Mouse (Mus musculus) spleen, postnatal 14 days (tissue): ENCODE results near the gene Anapc2.

Experiments used
- DNase-seq, 2 experiments: peaks; one replicate each; pipeline ENCODE4 v3.0.0; 2021 to 2022; ENCODE audit warnings: low spot score in 2 of 2

Anapc2 gene

DNA sequence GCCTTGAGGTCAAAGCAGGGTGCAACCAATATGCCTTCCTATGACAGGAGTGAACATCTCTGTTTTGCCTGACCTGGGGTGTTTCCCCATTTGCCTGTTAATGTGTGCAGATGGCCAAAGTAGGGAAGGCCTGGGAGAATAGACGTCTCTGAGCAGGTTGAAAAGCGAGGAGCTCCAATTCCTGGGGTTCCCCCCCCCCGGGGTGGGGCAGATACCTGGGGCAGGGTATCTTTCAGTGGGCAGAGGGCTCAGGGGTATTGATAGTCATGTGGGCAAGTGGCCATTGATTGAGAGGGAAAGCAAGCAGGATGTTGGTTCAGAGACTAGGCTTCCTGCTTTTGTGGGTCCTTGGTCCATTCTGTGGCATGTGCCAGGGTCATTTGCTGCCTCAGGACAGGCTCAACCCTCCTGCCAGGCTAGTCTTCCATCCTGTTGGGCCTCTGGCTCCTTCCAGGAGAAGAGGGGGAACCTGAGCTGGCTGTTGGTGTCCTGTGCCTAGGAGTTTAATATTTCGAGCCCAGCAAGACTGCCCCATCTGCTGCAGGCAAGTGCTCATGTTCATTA is 4.5 kb upstream of the Anapc2 start:
- DNase-seq: no peak

DNA sequence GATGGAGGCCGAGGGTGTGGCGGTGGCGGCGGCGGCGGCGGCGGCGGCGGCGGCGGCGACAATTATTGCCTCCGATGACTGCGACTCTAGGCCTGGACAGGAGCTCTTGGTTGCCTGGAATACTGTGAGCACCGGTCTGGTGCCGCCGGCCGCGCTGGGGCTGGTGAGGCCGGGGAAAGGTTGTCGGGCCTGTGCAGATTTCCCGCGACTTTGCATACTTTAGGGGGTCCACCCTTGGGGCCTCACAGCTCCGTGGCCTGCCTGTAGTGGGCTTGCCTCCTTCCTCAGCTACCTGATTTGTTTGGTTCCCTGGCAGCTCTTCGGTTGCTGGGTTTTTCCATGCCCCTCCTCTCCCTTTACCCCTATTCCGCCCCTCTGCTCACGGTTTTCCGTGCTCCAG is 237 bp downstream of the Anapc2 start:
- DNase-seq: no peak

DNA sequence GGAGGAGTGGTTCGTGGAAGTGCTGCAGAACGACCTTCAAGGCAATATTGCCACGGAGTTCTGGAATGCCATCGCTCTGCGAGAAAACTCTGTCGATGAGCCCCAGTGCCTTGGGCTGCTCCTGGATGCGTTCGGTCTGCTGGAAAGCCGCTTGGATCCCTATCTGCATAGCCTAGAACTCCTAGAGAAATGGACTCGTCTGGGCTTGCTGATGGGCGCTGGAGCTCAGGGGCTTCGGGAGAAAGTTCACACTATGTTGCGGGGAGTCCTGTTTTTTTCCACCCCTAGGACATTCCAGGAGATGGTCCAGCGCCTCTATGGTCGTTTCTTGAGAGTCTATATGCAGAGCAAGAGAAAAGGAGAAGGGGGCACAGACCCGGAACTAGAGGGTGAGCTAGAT is 732 bp downstream of the Anapc2 start:
- DNase-seq: no peak

DNA sequence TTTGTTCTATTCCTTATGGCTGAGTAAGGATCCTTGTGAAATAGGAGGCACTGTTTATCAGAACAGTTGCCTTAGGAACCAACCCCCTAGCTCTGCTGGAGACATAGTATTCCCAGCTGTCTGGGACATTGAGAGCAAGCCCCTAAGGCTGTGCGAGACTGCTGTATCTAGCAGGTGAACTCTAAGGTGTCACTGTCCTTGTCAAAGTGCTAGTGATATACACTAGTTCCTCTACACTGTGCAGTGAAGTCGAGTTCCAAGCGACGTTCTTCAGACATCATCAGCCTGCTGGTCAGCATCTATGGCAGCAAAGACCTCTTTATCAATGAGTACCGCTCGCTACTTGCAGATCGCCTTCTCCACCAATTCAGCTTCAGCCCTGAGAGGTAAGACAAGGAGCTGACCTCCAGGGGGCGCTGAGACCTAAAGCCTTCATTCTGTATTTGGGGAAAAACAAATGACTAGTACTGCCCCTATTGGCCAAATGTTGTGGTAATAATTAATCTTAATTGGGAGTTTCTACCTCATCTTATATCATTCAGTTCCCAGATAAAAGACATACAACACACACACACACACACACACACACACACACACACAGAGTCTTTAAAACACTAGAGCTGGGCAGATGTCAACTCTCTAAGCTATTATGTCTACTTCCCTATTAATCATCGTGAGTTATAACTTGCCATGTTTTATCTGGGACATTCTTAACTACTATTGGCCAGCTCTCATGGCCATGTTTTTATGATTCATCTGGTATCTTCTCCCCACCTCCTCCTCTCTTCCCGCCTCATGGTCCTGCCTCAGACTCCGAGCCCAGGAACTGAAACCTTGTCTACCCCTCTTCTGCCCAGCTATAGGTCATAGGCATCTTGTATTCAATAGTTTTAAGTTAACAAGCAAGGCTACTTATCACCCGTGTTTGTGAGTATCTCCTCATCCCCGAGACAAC is 6.9 kb downstream of the Anapc2 start:
- peak; percentile 63 to 81 for DNase-seq

DNA sequence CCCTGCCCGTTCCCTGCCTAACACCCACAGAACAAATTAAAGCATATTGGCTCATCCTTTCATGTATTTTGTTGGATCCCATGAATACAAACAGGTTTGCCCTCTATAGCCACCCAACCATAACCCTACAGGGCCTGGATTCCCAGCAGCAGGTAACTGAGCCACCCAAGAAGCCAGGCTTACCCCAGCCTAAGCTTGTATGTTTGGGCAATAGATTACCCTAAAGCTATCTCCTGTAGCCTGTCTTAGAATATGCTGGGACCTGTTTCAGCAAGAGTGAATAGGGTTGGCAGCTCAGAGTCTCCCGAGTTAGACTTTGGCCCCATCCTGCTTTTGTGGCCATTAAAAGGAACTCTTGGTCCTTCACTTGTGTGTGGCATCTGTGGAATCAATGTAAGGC is 13.3 kb downstream of the Anapc2 start:
- no peak for DNase-seq

DNA sequence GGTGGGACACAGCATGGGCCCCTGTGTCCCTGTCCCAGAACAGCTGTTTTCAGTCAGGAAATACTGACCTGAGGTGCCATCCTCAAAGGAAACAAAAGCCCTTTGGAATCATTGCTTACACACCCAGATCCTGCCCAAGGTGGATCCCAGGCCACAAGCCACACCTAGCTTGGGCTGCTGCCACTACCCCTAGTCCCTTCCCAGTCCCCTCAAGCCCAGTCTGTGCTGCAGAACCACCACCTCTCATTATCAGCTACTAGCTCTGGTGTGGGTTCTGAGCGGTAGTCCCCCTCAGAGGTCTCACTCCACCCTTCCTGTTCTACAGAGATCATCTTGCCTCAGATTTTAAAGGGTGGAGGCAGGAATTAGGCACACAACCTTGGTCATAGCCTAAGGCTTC is 14.0 kb downstream of the Anapc2 start:
- DNase-seq: no peak

DNA sequence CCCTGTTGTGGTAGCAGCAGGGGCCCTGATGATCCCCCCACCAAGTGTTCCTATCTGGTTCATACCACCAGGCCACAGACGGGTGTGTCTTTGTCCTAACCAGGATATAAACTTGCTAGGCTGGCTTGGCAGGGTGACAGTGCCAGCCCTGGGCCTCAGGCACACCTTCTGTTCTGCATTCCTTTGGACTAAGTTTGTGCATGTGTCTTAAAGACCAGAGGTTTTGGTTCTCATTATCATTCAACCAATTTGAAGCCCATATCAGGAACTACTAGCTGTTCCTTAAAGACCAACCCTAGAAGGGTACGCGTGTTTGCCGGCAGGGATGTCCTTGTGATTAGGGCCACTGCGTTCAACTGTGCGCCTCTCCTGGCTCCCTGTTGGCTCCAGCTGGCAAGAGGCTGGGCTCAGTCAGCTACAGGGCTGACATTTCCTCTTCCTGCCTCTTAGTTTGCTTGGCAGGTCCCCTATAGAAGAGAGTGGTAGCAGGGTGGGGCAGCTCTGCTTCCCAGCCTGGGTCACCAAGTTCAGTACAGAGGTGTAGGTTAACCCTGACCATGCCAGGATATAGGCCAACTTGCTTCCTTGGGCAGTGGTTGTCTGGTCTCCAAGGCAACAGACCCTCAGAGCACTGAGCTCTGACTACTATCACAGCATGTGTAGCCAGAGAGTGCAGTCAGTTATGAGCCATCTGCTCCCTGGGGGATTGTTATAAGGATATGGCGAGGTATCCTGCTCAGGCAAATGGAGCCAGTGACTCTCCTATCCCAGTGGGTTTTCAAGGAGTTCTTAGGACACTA is 14.8 kb downstream of the Anapc2 start:
- no peak for DNase-seq

DNA sequence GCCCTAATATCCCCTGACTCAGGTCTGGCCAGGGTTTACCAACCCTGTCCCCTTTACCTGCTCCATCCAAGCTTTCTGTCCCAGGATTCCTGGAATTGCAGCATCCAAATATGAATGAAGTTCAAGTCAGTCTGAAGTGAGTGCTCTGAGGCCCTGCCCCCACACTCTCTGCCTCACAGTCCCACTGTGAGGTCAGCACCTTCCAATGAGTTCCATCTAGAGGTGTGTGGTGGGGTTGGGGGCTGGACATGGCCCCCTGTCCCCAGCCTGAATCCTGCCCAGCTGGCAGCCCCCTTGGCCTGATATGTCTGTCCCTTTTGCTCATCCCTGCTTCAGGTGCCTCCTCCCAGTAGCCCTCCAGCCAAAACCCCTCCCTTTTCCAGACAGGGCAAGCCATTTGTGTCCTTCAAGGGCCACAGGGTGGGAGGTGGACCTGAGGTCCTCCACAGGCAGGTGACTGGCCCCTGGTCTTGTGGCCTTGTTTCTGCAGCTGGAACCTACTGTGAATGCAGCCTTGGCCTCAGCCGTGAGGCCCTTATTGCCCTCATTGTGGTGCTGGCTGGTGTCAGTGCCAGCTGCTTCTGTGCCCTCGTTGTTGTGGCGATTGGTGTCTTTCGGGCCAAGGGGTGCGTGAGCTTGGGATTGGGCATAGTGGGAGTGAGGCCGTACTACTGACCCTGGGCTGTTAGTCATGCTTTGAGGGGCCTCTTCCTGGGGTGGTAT is 15.8 kb downstream of the Anapc2 start, which contains the start of gene Tmem210:
TSS of gene Tmem210 (plus strand) at position 219 of the 723 bp plus-strand sequence.
- DNase-seq: no peak

DNA sequence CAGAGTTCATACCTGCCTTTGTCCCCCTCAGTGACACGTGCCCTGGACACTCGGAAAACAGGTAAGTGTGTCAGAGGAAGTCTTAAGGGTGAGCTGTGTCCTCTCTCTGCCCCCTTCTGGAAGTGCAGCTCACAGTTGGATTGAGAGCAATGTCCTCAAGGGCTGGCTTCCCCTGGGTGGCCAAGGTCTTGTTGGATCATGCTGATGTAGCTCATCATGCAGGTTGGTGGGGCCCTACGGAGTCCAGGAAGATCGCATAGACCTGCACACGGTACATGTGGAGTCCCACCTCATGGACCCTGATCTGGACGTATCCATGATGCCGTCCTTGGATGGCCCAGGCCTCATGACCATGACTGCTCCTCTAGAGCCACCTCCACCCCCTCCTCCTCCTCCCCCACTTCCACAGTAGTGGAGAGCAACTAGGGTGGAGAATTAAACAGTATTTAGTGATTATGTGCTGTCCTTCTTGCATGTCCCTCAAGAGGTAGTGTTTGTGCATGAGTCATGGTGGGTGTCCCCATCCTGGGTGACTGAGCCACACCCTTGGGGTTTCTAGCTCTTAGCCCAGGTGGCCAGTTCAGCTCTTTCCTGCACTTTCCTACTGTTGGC is 16.6 kb downstream of the Anapc2 start:
- no peak for DNase-seq

DNA sequence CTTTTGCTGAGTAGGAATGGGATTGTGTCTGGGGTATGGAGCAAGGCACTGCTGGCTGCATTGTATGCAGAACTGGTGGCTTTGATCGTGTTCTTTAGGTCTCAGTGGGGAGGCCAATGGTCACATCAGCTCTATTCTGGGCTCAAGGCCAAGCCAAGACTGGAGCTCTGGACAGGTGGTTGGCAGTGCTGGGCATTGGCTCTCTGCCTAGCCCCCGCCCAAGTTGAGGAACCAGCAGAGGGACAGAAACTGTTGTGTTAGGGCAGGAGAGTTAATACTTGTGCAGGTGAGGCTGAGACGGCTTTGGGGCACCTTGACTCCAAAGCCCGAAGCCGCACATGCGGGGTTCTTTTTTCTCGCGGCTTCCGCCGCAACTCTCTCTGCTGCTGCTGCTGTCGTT is 17.4 kb downstream of the Anapc2 start, which contains the start of gene Lrrc26:
TSS of gene Lrrc26 (plus strand) at position 265 of the 400 bp plus-strand sequence.
- no peak for DNase-seq

DNA sequence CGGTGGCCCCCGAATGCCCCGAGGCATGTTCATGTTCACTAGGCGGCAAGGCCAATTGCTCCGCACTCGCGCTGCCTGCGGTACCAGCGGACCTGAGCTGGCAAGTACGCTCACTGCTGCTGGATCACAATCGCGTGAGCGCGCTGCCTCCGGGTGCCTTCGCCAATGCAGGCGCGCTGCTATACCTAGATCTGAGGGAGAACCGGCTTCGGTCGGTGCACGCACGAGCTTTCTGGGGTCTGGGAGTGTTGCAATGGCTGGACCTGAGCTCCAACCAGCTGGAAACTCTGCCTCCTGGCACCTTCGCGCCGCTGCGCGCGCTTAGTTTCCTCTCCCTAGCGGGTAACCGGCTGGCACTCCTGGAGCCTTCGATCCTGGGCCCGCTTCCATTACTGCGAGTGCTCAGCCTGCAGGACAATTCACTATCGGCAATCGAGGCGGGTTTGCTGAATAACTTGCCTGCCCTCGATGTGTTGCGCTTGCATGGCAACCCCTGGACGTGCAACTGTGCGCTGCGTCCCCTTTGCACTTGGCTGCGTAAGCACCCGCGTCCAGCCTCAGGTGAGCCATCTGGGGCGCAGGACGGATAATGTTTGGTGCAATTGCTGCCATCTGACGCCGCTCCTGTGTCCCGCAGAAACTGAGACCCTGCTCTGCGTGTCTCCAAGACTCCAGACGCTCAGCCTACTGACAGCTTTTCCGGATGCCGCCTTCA is 18.0 kb downstream of the Anapc2 start:
- DNase-seq: no peak

DNA sequence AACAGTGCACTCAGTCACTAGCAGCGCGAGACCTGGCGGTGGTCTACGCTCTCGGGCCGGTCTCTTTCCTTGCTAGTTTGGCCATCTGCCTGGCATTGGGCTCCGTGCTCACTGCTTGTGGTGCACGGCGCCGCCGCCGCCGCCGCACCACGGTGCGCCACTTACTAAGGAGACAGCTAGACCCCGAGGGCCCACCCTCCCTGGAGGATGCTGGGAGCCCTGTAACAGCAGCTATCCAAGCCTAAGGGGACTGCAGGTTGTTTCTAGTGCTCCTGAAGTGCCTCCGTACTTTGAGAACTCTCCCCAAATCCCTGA is 18.5 kb downstream of the Anapc2 start:
- DNase-seq: no peak

DNA sequence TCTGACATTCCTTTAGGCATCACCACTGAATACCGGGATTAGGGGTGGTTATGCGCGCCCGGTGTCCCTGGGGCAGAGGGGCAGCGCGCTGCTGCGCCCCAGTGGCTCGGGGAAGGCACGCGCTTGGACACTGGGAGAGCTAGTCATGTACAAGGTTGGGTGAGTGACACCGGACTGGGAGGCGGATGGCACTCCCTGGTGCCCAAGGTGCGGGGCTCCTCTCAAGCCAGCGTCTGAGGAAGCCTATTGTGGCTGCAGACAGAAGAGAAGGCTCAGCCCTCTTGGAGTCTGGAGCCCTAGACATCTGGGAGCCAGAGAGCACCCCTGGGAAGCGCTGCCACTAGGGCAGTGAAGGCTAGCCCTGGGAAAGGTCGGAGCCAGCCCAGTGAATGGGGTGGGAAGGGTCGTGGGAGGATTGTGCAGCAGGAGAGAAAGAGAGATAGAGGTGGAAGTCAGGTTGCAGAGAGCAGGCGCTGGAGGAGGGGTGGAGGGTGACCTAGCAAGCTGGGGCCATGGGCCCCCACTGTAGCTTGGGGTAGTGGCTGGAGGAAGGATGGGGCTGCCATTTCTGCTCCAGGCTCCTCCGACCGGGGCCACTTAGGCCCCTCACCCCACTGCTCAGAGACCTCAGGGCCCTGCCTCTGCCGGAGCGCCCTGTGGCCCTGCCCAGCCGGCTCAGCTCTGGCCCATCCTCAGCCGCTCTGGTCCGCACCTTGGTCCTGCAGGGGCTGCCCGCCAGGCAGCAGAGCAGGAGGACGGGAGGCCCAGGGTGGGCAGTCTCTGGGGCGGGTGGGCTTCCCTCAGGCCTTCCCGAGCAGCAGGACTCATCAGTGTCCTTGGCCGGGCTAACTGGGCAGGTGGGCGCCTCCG is 19.1 kb downstream of the Anapc2 start:
- no peak for DNase-seq

DNA sequence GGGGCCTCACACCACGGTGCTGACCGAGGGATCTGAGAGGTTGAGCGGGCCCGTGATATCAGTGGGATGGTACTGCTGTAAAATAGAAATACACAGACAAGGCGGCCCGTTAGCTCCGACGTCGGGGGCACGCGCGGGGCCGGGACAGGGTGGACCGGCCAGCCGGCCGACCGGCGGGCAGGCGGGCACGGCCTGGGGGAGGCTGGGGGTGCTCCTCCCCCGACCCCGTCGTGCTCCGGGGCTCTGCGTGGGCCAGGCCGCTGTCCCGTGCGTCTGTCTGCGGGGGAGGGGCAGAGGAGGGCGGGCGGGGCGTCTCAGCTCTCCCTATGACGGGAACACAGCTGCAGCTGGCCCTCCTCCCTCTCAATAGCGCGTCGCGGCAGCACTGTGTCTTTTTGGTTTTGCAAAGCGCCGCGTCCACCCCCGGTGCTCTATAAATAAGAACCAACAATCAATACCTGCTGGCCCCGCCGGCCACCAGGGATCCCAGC is 19.8 kb downstream of the Anapc2 start:
- DNase-seq: no peak

DNA sequence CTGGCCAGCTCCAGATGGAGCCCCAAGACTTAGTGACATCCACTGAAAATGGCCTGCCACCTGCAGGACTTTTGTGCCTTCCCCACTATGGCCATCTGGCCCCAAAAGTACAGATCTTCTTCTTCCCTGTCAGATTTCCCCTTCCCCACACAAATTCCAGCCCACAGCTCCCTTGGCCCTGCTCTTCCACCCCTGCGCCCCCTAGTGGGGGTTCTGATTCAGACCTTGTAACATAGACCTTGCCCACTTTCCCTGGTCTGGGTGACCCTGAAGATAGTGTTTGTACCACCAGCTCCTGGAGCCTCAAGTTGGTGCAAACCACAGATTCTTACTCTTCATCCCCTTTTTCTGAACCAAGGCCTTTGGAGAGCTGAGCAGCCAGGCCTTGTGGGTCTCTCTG is 20.6 kb downstream of the Anapc2 start:
- DNase-seq: peak in 1 of 2 experiments; percentile 66

DNA sequence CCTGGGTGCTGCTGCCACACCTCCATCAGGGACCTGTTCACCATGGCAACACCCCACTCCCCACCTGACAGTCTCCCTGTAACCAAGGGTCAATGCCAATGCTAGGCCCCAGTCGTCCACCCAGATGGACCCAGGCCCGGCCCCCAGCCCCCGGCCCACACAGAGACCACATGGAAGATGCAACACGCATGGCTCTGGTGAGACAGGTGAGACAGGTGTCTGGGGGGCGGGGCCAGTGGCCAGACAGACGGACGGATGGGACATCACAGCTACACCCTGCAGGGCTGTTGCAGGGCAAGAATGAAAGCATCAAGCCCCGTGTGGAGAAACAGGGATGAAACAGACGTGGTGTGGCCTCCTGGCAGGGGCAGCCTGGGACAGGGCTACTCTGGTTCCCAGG is 21.4 kb downstream of the Anapc2 start:
- no peak for DNase-seq

DNA sequence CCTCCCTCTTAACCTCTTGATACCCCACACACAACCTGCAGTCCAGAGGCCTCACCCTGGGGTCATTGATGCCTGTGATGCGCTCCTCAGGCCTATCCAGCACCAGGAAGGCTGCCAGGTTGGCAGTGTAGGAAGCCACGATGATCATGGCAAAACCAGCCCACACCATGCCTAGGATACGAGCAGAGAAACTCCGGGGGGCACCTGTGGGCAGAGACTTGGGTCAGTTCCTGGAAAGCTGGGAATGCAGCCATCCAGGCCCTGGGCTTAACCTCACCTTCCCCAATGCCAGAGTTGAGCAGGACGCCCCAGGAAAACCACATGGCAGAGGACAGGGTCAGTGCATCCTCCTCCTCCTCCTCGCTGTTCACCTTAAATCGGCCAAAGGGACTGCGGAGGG is 24.8 kb downstream of the Anapc2 start:
- no peak for DNase-seq

DNA sequence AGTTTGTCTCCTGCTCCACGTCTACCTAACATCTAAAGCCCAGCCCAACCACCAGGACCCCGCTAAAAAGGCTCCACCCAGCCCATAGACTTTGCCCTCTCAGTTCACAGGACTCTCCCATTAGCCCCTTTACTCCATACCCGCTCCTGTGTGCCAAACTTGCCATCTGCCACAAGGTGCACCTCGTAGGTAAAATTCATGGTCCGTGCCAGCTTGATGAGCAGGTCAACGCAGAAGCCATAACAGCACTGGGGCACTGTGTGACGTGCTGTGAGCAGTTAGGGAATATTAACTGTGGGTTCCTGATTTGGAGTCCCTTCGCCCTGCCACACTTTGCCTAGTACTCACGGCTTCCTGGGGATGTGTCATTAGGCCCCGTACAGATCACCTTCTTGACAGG is 25.8 kb downstream of the Anapc2 start:
- no peak for DNase-seq

DNA sequence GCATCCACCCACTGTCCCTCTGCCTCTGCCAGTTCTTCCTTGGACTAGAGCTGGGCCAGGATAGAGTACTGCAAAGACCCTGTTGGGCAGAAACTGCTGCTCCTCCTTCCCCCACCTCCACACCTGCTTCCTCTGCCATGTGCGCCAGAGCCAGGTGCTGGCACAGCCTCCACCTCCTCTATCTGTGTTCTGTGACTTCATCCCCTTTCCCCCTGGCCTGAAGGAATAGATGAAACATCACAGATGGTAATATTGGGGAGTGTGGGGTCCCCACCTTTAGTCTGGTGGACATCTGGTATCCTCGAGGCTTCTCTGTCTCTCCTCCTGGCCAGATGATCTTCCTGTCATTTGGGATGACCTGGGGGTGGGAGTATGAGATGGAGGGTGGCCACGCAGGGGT is 31.2 kb downstream of the Anapc2 start:
- no peak for DNase-seq
